Mouse (Mus musculus) hindbrain, embryonic 14.5 days (tissue): ENCODE data around the gene Stox2. TPM values are rescaled to one million over a fixed set of nuclear protein-coding genes. Genes with fewer than 3 reads are reported as not detected.

Source experiments
- ATAC-seq: fragments of 200-750 bp; cut with Nextera tagmentation; 2 replicates; pipeline ENCODE4 v1.8.0; 2017; ENCODE audit warnings: moderate number of reproducible peaks, mild to moderate bottlenecking, moderate TSS enrichment, moderate library complexity; ENCODE audit not compliant: low FRiP score
- DNase-seq: peaks from one replicate; pipeline ENCODE4 v3.0.0-alpha.2; 2015; ENCODE audit warnings: low spot score
- H3K27ac ChIP-seq: fragments of 300-500 bp; sonication (generic); 2 replicates; pipeline ENCODE4 v1.5.1; 2014; ENCODE audit warnings: mild to moderate bottlenecking, moderate library complexity
- H3K27me3 ChIP-seq: fragments of 300-500 bp; sonication (generic); 2 replicates; pipeline ENCODE4 v1.6.1; 2014; ENCODE audit warnings: mild to moderate bottlenecking, low read length, mixed read lengths; ENCODE audit not compliant: control insufficient read depth, insufficient read depth
- H3K36me3 ChIP-seq: fragments of 300-500 bp; sonication (generic); replicated peaks from 2 replicates; pipeline ENCODE4 v1.6.1; 2014; ENCODE audit not compliant: control insufficient read depth, insufficient read depth
- H3K4me1 ChIP-seq: fragments of 300-500 bp; sonication (generic); replicated peaks from 2 replicates; pipeline ENCODE4 v1.6.1; 2014; ENCODE audit warnings: antibody characterized with exemption, low read length, mixed read lengths; ENCODE audit not compliant: control insufficient read depth, insufficient read depth
- H3K4me2 ChIP-seq: fragments of 300-500 bp; sonication (generic); replicated peaks from 2 replicates; pipeline ENCODE4 v1.6.1; 2014; ENCODE audit warnings: mild to moderate bottlenecking, moderate library complexity
- H3K4me3 ChIP-seq: fragments of 300-500 bp; sonication (generic); replicated peaks from 2 replicates; pipeline ENCODE4 v1.5.1; 2014; ENCODE audit warnings: mild to moderate bottlenecking, low read length
- H3K9ac ChIP-seq: fragments of 300-500 bp; sonication (generic); 2 replicates; pipeline ENCODE4 v1.6.1; 2014
- H3K9me3 ChIP-seq: fragments of 300-500 bp; sonication (generic); 2 replicates; pipeline ENCODE4 v1.6.1; 2016; ENCODE audit warnings: low read length; ENCODE audit not compliant: control insufficient read depth
- WGBS: fragments of 180-500 bp; shearing (Covaris S2); extraction: QIAGEN DNeasy Blood & Tissue Kit; methylation state at CpG from one replicate; pipeline ENCODE4 v1.1.7; 2014; 5-methylcytosine and 5-hydroxymethylcytosine counted together
- polyA plus RNA-seq: library from polyadenylated mRNA; unstranded; fragments of >200 nt; fragmentation: Nextera tagmentation; extraction: Ambion mirVana; gene quantifications from 2 replicates; pipeline ENCODE4 v1.2.1, GENCODE M21; 2014

Gene Stox2
- polyA plus RNA-seq, 1 experiment from 2014 or later, result 39.9 TPM

DNA sequence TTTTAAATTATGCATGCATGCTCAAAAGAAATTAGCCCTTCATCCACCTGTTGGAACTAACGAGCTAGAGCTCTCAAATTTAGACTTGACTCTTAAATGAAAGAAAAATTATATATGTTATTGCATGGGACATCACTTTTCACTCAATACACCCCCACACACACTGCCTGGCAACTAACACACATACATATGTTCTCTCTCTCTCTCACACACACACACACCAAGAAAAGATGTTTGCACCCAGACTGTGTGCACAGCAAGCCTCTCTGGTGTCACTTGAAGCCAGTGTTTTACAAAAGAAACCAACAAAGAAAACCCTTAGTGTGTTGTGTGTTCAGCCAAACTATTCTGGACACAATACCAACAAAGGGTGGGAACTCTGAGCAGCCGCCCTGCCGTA lies 75.1 kb downstream of the Stox2 start:
- Histone ChIP-seq H3K4me1 (no peaks in the 10 kb centered on the region), H3K4me3 (no peak overlapping the region), H3K4me2 (no peak overlapping the region), H3K9me3 (no peaks in the 10 kb centered on the region), H3K27ac (no peak overlapping the region), H3K36me3 (no peaks in the 10 kb centered on the region), H3K27me3 (no peaks in the 10 kb centered on the region), H3K9ac (no peak overlapping the region)
- peak; percentile 37; the same call in 1 of the 2 replicates for ATAC-seq
- DNase-seq, result no peak
- WGBS, result 45% methylated on average over 3 of the region's 3 CpGs

DNA sequence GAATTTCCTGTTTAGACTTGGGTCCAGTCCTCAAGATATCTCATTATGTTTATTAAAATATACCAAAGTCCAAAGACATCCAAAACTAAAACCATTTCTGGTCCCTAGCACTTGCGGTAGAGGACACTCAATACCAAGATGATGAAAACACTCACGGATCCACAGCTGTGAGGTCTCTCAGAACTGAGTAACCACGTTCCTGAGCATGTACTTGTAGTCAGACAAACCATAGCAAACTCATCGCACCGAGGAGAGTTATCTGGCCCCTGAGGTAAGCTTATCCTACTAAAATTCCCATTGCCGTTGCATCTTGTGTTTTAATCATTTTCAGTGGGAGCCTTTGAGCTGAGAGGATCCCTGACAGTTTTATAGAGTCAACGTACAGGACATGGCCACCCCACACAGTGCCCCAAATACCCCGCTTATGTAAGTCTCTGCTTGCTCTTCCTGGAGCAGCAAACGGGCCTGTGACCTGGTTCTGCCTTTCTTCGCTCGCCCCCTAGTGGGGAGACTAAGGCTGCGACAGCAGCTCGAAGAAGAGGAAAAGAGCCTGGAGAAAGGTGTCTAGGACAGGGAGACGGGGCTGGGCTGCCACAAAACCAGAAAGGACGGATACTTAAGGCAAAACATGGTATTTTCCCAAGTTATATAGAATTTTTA lies 75.6 kb downstream of the Stox2 start:
- 31% methylated on average over 15 of the region's 15 CpGs for WGBS
- Histone ChIP-seq H3K4me1 (no peaks in the 10 kb centered on the region), H3K36me3 (no peaks in the 10 kb centered on the region), H3K9me3 (no peaks in the 10 kb centered on the region), H3K27me3 (no peaks in the 10 kb centered on the region), H3K4me3 (no peak overlapping the region), H3K9ac (no peak overlapping the region), H3K4me2 (no peak overlapping the region), H3K27ac (no peak overlapping the region)
- peak; percentile 88 for DNase-seq
- peak; percentile 83 for ATAC-seq

DNA sequence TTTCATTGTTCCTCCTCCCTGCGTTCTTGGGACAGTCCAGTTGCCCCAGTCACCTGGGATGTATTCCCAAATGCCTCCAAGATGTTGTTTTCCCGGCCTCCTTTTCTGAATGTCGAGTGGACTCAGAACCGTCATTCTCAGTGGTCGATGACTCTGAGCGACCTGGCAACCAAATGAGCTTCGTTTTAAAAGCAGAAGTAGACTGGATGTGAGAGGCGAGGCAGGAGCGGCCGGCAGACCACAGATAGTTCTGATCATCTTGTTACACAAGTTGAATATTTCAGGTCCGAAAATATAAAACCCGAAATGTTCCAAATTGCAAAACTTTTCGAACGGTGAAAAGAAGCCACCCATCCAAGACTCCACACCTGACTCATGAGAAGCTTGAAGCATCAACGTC lies 76.2 kb downstream of the Stox2 start:
- no peak overlapping the region for H3K4me2 ChIP-seq
- H3K27ac ChIP-seq, result no peak overlapping the region
- WGBS, result 92% methylated on average over 15 of the region's 15 CpGs

DNA sequence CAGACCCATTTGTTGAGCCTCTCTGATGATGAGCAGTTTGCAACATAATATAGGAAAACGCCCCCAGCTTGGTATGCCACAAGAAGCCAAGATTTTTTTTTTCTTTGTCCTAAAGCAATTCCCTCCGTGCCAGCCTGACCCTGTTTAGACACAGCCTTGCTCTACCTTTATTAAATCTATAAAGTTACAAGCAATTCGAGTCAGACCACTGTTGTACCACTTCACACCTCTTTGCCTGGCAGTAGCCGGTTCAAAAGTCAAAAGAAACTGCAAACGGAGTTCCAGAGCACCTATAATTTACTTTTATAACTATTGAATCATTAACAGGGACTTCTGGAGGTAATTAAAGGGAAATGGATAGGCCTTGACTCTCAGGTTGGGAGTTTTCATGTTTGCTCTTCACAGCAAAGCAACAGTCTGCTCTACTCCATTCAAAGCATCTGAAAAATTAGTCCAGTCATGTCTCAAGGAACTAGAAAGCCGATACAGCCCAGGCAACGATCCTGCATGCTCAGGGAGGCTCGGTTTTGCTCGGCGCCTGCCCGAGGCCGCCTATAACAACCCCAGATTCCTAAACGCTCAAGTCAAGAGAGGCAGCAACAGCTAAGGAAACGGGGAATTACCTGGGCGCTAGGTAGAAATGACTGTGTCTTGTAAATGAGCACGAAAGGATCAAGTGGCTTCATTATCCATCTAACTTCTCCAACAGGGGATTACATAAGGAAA lies 77.0 kb downstream of the Stox2 start:
- H3K9ac ChIP-seq, result no peak overlapping the region
- no peaks in the 10 kb centered on the region for H3K4me1 ChIP-seq
- H3K9me3 ChIP-seq, result no peaks in the 10 kb centered on the region
- WGBS, result 87% methylated on average over 16 of the region's 16 CpGs
- H3K36me3 ChIP-seq, result no peaks in the 10 kb centered on the region
- ATAC-seq (no peak), DNase-seq (no peak)
- H3K27ac ChIP-seq, result no peak overlapping the region
- H3K4me2 ChIP-seq, result no peak overlapping the region
- no peak overlapping the region for H3K4me3 ChIP-seq
- no peaks in the 10 kb centered on the region for H3K27me3 ChIP-seq

More for the DNA sequence above, 76.2 kb downstream of the Stox2 start:
- H3K4me3 ChIP-seq, result no peak overlapping the region
- no peak for ATAC-seq
- no peak overlapping the region for H3K9ac ChIP-seq
- no peaks in the 10 kb centered on the region for H3K36me3 ChIP-seq
- no peak for DNase-seq
- H3K27me3 ChIP-seq, result no peaks in the 10 kb centered on the region
- H3K4me1 ChIP-seq, result no peaks in the 10 kb centered on the region
- H3K9me3 ChIP-seq, result no peaks in the 10 kb centered on the region

DNA sequence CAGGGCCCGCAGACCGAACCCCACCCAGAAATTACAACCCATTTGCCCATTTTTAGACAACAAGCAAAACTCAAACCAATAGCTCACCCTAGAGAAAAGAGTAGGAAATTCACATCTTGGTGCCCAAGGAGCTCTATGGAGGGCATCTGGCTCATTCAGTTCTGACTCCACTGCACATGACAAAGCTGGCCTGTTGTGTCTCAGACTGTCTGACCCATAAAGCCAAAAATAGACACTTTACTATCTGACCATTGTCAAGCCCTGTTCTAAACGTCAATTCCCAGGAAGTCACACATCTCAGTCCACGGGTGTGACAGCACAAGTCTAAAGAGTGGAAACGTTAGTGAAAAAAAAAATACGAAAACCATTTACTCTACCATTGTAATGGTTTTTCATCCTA lies 79.1 kb downstream of the Stox2 start:
- DNase-seq, result no peak
- WGBS, result 88% methylated on average over 6 of the region's 6 CpGs

DNA sequence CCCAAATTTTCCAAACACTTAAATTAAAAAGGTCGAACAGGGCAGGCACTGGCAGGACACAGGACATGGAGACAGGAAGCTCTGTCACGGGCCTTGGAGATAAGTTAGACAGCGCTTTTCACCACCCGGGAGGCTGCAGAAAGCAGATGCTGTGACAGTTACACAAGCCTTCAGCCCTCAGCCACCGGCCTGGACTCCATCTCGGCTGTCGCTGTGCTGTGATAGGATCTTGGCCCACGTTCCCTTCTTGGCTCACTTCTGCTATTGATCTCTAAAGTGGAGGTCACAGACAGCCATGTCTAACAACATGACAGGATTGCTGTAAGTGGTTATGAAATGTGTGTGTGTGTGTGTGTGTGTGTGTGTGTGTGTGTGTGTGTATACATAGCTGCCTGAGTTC lies 82.9 kb downstream of the Stox2 start:
- Histone ChIP-seq H3K9ac (no peak overlapping the region), H3K36me3 (no peaks in the 10 kb centered on the region), H3K4me3 (no peak overlapping the region), H3K9me3 (no peaks in the 10 kb centered on the region), H3K27ac (no peak overlapping the region), H3K27me3 (no peaks in the 10 kb centered on the region), H3K4me1 (no peaks in the 10 kb centered on the region), H3K4me2 (no peak overlapping the region)
- no peak for DNase-seq
- WGBS, result 51% methylated on average over 8 of the region's 8 CpGs
- ATAC-seq, result no peak

More for the DNA sequence above, 79.1 kb downstream of the Stox2 start:
- Histone ChIP-seq H3K36me3 (no peaks in the 10 kb centered on the region), H3K4me2 (no peak overlapping the region), H3K4me3 (no peak overlapping the region), H3K27ac (no peak overlapping the region), H3K9me3 (no peaks in the 10 kb centered on the region), H3K27me3 (no peaks in the 10 kb centered on the region), H3K4me1 (no peaks in the 10 kb centered on the region), H3K9ac (no peak overlapping the region)
- no peak for ATAC-seq

DNA sequence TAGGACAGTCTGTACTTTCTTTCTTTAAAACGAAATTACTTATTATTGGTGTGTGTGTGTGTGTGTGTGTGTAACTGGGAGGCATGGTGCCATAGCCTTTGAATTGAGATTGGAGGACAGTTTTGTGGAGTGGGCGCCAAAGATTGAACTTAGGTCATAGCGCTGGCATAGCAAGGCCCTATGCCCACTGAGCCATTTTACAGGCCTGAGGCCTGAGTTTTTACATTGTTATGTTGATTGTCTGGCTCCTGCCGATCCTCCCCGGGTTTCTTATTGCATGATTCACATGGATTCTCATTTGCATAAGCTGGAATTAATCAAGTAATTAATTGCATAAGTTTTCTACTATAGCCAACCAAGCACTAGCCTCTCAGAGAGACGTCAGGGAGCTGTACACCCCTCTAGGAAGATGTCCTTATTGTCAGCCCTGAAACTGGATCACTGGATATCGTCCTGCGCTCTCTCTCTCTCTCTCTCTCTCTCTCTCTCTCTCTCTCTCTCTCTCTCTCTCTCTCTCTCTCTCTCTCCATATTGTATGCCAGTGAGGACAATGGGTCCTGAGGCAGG lies 90.7 kb downstream of the Stox2 start:
- WGBS, result 64% methylated on average over 8 of the region's 8 CpGs

DNA sequence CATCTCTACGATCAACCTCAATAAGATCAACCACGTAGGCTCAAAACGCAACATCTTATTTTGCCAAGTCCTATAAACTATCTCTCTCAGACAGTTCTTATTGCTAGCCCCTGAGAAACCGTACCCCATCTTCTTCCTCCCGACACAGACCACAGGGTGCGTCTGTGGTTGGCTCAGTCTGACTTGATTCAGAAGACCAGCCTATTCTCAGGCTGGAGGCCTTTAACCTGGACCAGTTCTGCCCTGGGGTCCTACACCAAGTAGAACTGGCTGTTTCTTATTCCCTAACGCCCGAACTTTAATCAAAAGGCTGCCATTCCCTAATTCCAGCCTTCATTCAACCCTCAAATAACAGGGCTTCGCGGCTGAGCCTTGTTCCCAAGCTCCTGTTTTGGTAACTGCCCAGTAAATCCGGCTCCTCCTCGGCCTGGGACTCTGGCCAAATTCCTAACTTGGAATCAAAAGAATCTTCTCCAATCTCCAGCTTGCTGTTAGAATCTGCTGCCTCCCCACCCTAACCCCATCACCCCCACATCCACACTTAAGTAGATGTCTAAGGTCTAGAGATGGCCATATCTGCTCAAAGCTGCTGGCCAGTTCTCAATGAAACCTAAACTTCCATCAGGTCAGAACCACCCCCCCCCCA lies 91.5 kb downstream of the Stox2 start:
- Histone ChIP-seq H3K9me3 (no peaks in the 10 kb centered on the region), H3K4me1 (no peaks in the 10 kb centered on the region), H3K27me3 (no peaks in the 10 kb centered on the region), H3K4me2 (no peak overlapping the region), H3K36me3 (no peaks in the 10 kb centered on the region), H3K9ac (no peak overlapping the region), H3K4me3 (no peak overlapping the region), H3K27ac (no peak overlapping the region)
- DNase-seq (peak; percentile 49), ATAC-seq (no peak)
- 70% methylated on average over 12 of the region's 12 CpGs for WGBS

More for the DNA sequence above, 90.7 kb downstream of the Stox2 start:
- H3K9me3 ChIP-seq, result no peaks in the 10 kb centered on the region
- H3K4me1 ChIP-seq, result no peaks in the 10 kb centered on the region
- H3K4me3 ChIP-seq, result no peak overlapping the region
- H3K27me3 ChIP-seq, result no peaks in the 10 kb centered on the region
- no peaks in the 10 kb centered on the region for H3K36me3 ChIP-seq
- no peak for DNase-seq
- ATAC-seq, result no peak
- no peak overlapping the region for H3K27ac ChIP-seq
- H3K9ac ChIP-seq, result no peak overlapping the region
- no peak overlapping the region for H3K4me2 ChIP-seq
